ENCODE assay signal across 15 mouse cellular contexts in genomic region chr17:30718197-30718596, GRCm38 (mm10).
"Had no signal": no experiment of that assay in that cellular context is flagged by ENCODE, and none has a peak within 500 bp of the region (broad histone marks: within the 10 kb centered on the region; RNA-seq: fewer than 3 reads in every experiment).

No protein-coding gene starts in this region.

- H3K4me3 ChIP-seq: lung, embryonic 15.5 days; megakaryocyte, embryonic 14.5 days; midbrain, embryonic 13.5 days; midbrain, embryonic 15.5 days; neural tube, embryonic 12.5 days; stomach, embryonic 15.5 days had no signal

- DNase-seq: lung, adult 18-20 months; lung, postnatal 14 days; lung, postnatal 36 days; right cerebral cortex, postnatal 14 days; thymus, adult 2 months; thymus, postnatal 25 days; thymus, postnatal 4 days had no signal

- H3K9ac ChIP-seq: lung, embryonic 15.5 days; midbrain, embryonic 13.5 days; midbrain, embryonic 15.5 days; neural tube, embryonic 12.5 days; stomach, embryonic 15.5 days had no signal

- H3K27me3 ChIP-seq: lung, embryonic 15.5 days; megakaryocyte, embryonic 14.5 days; midbrain, embryonic 13.5 days; midbrain, embryonic 15.5 days; neural tube, embryonic 12.5 days; stomach, embryonic 15.5 days had no signal

- H3K4me1 ChIP-seq: lung, embryonic 15.5 days; megakaryocyte, embryonic 14.5 days; midbrain, embryonic 13.5 days; midbrain, embryonic 15.5 days; neural tube, embryonic 12.5 days; stomach, embryonic 15.5 days had no signal

- H3K36me3 ChIP-seq: lung, embryonic 15.5 days; midbrain, embryonic 13.5 days; midbrain, embryonic 15.5 days; neural tube, embryonic 12.5 days; stomach, embryonic 15.5 days had no signal

- H3K27ac ChIP-seq: lung, embryonic 15.5 days; macrophage; midbrain, embryonic 13.5 days; midbrain, embryonic 15.5 days; neural tube, embryonic 12.5 days; stomach, embryonic 15.5 days; stomach, postnatal 0 days had no signal

- H3K9me3 ChIP-seq: lung, embryonic 15.5 days; midbrain, embryonic 13.5 days; midbrain, embryonic 15.5 days; neural tube, embryonic 12.5 days; stomach, embryonic 15.5 days had no signal
